Mouse (Mus musculus) hindbrain, embryonic 14.5 days (tissue): ENCODE data around the gene Gnai2. TPM values are rescaled to one million over a fixed set of nuclear protein-coding genes. Genes with fewer than 3 reads are reported as not detected.

Experiments
- ATAC-seq: fragments of 200-750 bp; cut with Nextera tagmentation; 2 replicates; pipeline ENCODE4 v1.8.0; 2017; ENCODE audit warnings: moderate number of reproducible peaks, mild to moderate bottlenecking, moderate TSS enrichment, moderate library complexity; ENCODE audit not compliant: low FRiP score
- DNase-seq: peaks from one replicate; pipeline ENCODE4 v3.0.0-alpha.2; 2015; ENCODE audit warnings: low spot score
- H3K27ac ChIP-seq: fragments of 300-500 bp; sonication (generic); 2 replicates; pipeline ENCODE4 v1.5.1; 2014; ENCODE audit warnings: mild to moderate bottlenecking, moderate library complexity
- H3K27me3 ChIP-seq: fragments of 300-500 bp; sonication (generic); 2 replicates; pipeline ENCODE4 v1.6.1; 2014; ENCODE audit warnings: mild to moderate bottlenecking, low read length, mixed read lengths; ENCODE audit not compliant: control insufficient read depth, insufficient read depth
- H3K36me3 ChIP-seq: fragments of 300-500 bp; sonication (generic); replicated peaks from 2 replicates; pipeline ENCODE4 v1.6.1; 2014; ENCODE audit not compliant: control insufficient read depth, insufficient read depth
- H3K4me1 ChIP-seq: fragments of 300-500 bp; sonication (generic); replicated peaks from 2 replicates; pipeline ENCODE4 v1.6.1; 2014; ENCODE audit warnings: antibody characterized with exemption, low read length, mixed read lengths; ENCODE audit not compliant: control insufficient read depth, insufficient read depth
- H3K4me2 ChIP-seq: fragments of 300-500 bp; sonication (generic); replicated peaks from 2 replicates; pipeline ENCODE4 v1.6.1; 2014; ENCODE audit warnings: mild to moderate bottlenecking, moderate library complexity
- H3K4me3 ChIP-seq: fragments of 300-500 bp; sonication (generic); replicated peaks from 2 replicates; pipeline ENCODE4 v1.5.1; 2014; ENCODE audit warnings: mild to moderate bottlenecking, low read length
- H3K9ac ChIP-seq: fragments of 300-500 bp; sonication (generic); 2 replicates; pipeline ENCODE4 v1.6.1; 2014
- H3K9me3 ChIP-seq: fragments of 300-500 bp; sonication (generic); 2 replicates; pipeline ENCODE4 v1.6.1; 2016; ENCODE audit warnings: low read length; ENCODE audit not compliant: control insufficient read depth
- WGBS: fragments of 180-500 bp; shearing (Covaris S2); extraction: QIAGEN DNeasy Blood & Tissue Kit; methylation state at CpG from one replicate; pipeline ENCODE4 v1.1.7; 2014; 5-methylcytosine and 5-hydroxymethylcytosine counted together
- polyA plus RNA-seq: library from polyadenylated mRNA; unstranded; fragments of >200 nt; fragmentation: Nextera tagmentation; extraction: Ambion mirVana; gene quantifications from 2 replicates; pipeline ENCODE4 v1.2.1, GENCODE M21; 2014

Gnai2 gene
- polyA plus RNA-seq, 1 experiment from 2014 or later, result 282 TPM

DNA sequence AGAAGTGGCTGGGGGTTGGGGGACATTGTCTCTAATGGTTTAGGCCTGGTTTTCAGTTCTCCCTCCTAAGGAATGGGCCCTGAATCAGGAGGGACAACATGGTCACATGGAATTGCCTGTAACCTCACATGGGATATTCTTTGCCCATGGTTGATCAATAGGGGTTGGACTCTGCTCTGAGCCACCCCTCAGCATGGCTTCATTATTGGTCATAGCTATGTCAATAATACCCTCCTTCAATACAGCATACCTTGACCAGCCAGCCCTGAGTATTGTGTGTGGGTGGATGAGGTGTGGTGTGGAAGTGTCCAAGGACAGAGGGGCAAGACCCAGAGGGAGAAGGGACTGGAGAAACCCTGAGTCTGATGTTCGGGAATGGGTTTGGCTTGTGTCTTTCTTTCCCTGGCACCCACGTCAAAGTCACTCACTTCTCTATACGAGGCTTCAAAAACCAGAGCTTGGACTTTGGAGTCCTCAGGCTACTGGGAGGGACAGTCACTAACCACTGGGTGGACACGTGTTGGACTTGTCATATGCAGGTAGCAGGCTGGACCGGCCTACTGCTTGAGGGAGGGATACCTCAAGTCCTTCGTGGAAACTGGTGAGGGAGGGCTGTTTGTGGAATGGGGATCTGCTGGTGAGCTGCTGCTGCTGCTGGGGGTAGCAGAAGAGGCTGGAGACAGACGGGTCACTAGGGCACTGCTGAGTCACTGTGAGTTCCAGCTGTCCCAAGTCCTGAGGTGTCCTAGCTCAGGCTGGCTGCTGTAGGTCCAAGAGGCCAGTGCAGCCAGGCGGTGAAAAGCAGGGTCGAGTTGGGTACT is 39.7 kb upstream of the Gnai2 start:
- no peaks in the 10 kb centered on the region for H3K36me3 ChIP-seq
- 0 out of 2 replicates have a peak, but pooled peaks cover 3% of the 10 kb centered on the region for H3K4me1 ChIP-seq
- H3K27me3 ChIP-seq, result peaks cover 33% of the 10 kb centered on the region
- H3K9me3 ChIP-seq, result no peaks in the 10 kb centered on the region
- 61% methylated on average over 9 of the region's 9 CpGs for WGBS
- H3K4me2 ChIP-seq, result no peak overlapping the region
- ATAC-seq (no peak), DNase-seq (no peak)
- H3K9ac ChIP-seq, result no peak overlapping the region
- no peak overlapping the region for H3K27ac ChIP-seq
- H3K4me3 ChIP-seq, result no peak overlapping the region

DNA sequence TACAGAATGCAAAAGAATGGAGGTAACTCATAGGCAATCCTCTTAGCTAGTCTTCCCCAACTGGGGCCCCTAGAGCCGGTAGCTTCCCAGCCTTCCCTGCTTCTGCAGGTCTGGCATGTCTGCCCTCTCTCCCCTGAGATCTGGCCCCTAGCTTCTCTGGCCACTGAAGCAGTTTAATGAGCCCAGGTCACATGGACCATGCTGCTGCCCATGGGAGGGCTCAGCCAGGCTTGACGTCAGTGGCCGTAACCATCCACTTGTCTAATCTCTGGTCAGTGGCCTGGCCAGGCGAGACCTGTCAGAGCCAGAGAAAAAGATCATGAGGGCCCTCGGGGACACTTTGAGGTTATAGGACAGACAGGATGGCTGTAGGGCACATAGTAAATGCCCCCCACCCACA is 35.1 kb upstream of the Gnai2 start:
- 59% methylated on average over 5 of the region's 5 CpGs for WGBS
- H3K27ac ChIP-seq, result no peak overlapping the region
- peaks cover 19% of the 10 kb centered on the region for H3K4me1 ChIP-seq
- DNase-seq, result no peak
- no peaks in the 10 kb centered on the region for H3K36me3 ChIP-seq
- H3K9me3 ChIP-seq, result no peaks in the 10 kb centered on the region
- no peak for ATAC-seq
- no peak overlapping the region for H3K9ac ChIP-seq
- peaks cover 26% of the 10 kb centered on the region for H3K27me3 ChIP-seq
- no peak overlapping the region for H3K4me3 ChIP-seq
- no peak overlapping the region for H3K4me2 ChIP-seq

DNA sequence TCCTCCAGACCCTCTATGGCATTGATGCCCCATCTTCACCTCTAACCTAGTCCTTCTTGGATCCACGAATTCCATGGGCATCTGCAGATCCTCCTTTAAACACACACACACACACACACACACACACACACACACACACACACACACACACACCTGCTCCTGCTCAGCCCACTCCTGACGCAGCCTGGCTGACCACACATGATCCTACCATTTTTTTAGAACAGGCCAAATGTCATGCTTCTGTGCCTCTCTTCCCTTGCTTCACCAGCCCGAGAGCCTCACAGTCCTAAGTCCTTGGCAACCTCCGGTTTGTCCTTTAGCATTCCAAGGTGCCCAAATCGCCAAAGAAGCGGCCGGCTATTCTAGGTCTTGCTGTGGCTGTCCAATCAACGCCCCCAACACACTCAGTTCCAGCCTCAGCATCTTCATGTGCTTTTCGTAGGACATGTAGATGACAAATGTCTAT is 34.3 kb upstream of the Gnai2 start, which contains the start of gene Slc38a3:
TSS of gene Slc38a3 (minus strand) at position 51 of the 466 bp plus-strand sequence.
- H3K27me3 ChIP-seq, result peaks cover 19% of the 10 kb centered on the region
- ATAC-seq, result no peak
- WGBS, result 85% methylated on average over 9 of the region's 9 CpGs
- H3K9me3 ChIP-seq, result no peaks in the 10 kb centered on the region
- H3K9ac ChIP-seq, result no peak within 1 kb of the TSS
- H3K4me2 ChIP-seq, result no peak within 1 kb of the TSS
- DNase-seq, result no peak
- H3K27ac ChIP-seq, result no peak within 1 kb of the TSS
- peaks cover 19% of the 10 kb centered on the region for H3K4me1 ChIP-seq
- no peaks in the 10 kb centered on the region for H3K36me3 ChIP-seq
- H3K4me3 ChIP-seq, result no peak within 1 kb of the TSS

DNA sequence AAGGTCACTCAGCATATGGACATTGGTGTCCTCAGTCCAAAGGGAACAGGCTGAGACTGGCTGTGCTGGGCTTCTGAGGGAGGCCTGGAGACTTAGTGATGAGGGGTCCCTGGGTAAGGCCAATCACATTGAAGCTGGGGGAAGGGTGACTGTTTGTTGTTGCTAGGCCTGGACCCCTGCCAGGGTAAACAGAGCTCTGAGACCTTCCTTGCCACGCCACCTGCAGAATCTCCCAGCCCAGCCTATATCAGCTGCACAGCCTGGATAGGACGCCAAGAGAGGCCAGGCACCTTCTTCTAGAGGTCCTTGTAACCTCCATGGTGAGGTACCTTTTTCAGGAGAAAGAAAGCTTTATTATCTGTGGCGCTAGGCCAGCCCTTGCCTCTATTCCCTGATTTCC is 33.7 kb upstream of the Gnai2 start:
- Histone ChIP-seq H3K36me3 (no peaks in the 10 kb centered on the region), H3K9ac (no peak overlapping the region), H3K9me3 (no peaks in the 10 kb centered on the region), H3K27ac (no peak overlapping the region), H3K4me1 (peaks cover 20% of the 10 kb centered on the region), H3K27me3 (peaks cover 16% of the 10 kb centered on the region), H3K4me2 (no peak overlapping the region), H3K4me3 (no peak overlapping the region)
- DNase-seq, result no peak
- 71% methylated on average over 3 of the region's 3 CpGs for WGBS
- no peak for ATAC-seq

DNA sequence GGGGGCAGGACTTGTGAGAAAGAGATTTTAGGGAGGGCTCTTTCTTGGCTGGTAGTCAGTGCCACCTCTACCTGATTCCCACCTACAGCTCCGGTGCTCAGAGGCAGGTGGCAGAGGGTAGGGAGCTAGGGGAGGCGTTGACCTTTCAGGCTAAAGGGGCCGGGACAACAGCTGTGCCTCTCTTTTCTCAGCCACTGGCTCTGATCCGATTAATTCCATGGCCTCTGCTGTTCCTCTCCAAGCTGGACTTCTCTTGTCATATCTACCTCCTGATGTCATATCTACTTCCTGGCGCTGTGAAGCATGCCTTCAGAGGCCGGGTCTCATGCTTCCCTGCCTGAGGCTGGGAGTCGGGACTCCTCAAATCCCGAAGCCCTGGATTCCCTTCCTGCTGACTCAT is 32.8 kb upstream of the Gnai2 start:
- Histone ChIP-seq H3K27me3 (peaks cover 16% of the 10 kb centered on the region), H3K4me1 (peaks cover 27% of the 10 kb centered on the region), H3K9me3 (no peaks in the 10 kb centered on the region), H3K4me2 (peak overlapping the region; percentile 62; the same call in 1 of the 2 replicates), H3K36me3 (no peaks in the 10 kb centered on the region), H3K27ac (no peak overlapping the region), H3K9ac (no peak overlapping the region), H3K4me3 (no peak overlapping the region)
- ATAC-seq, result no peak
- 35% methylated on average over 8 of the region's 8 CpGs for WGBS
- DNase-seq, result no peak

DNA sequence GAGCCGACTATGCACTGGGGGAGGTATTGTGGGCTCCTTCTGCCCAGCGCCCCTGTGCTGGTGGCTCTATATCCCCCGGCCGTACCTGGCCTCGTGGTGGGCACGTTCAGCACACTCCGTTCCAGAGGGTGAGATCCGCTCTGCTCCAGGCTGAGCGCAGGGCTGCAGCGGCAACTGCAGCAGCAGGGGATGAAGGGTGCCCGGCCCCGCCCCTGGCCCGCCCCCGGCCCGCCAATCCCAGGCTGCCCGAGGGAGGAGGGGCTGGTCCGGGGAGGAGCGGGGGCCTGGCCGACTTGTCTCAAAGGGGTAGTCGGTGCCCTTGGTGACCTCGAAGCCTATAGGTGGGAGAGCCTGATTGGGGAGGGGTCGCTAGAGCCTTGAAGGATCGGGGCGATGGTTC is 32.1 kb upstream of the Gnai2 start:
- peak overlapping the region; percentile 34; the same call in 1 of the 2 replicates for H3K27ac ChIP-seq

DNA sequence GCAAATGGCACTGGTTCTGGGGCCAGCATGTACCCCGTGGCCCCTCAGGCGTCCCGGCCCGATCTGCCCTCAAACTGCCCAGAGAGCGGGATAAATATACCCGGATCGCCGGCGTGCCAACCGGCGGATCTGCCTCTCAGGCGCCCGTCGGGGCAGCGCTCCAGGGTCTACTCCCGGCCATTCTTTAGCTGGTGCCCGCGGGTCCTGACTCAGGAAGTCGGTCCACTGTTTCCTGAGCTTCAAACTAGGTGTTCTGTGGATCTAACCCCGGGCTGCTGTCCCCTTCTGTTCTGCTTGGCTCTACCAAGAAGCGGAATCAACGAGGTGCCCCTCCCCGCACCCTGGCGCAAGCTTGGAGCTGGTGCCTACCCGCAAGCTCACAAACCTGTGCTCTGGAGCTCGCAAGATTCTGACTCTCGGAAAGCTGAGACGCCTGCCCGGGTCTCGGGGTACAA is 31.6 kb upstream of the Gnai2 start:
- under 1% methylated on average over 30 of the region's 30 CpGs for WGBS
- peak; percentile 35; the same call in 1 of the 2 replicates for ATAC-seq
- Histone ChIP-seq H3K36me3 (no peaks in the 10 kb centered on the region), H3K4me3 (peak overlapping the region; percentile 38), H3K9me3 (no peaks in the 10 kb centered on the region), H3K27ac (peak overlapping the region; percentile 34; the same call in 1 of the 2 replicates), H3K27me3 (peaks cover 16% of the 10 kb centered on the region), H3K4me1 (peaks cover 27% of the 10 kb centered on the region), H3K4me2 (peak overlapping the region; percentile 62), H3K9ac (peak overlapping the region; percentile 43)
- no peak for DNase-seq

More for the DNA sequence above, 32.1 kb upstream of the Gnai2 start:
- DNase-seq (peak; percentile 49), ATAC-seq (peak; percentile 67)
- peak overlapping the region; percentile 62 for H3K4me2 ChIP-seq
- H3K4me3 ChIP-seq, result peak overlapping the region; percentile 38
- H3K4me1 ChIP-seq, result peaks cover 27% of the 10 kb centered on the region
- WGBS, result under 1% methylated on average over 22 of the region's 24 CpGs
- peak overlapping the region; percentile 43 for H3K9ac ChIP-seq
- H3K27me3 ChIP-seq, result peaks cover 16% of the 10 kb centered on the region
- H3K36me3 ChIP-seq, result no peaks in the 10 kb centered on the region
- H3K9me3 ChIP-seq, result no peaks in the 10 kb centered on the region

DNA sequence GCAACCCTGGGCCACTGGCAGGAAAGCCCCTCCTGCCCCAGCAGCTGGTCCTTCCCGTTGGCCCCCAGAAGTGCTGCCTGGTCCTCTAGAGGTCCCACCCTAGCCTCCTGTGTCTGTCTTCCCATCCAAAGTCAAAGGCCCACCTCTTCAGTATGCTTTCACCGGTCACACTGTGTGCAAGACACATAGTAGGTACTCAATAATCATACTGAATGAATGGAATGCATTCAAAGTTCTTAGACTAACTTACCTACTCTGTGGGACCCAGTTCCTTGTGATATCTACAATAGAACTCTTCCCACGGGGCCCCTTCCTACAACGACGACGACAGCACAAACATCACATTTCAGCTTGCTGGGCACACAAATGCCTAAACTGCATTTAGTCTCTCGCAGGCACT is 30.1 kb upstream of the Gnai2 start:
- no peak overlapping the region for H3K9ac ChIP-seq
- H3K36me3 ChIP-seq, result no peaks in the 10 kb centered on the region
- H3K27ac ChIP-seq, result no peak overlapping the region
- 82% methylated on average over 7 of the region's 7 CpGs for WGBS
- ATAC-seq (no peak), DNase-seq (no peak)
- H3K4me2 ChIP-seq, result peak overlapping the region; percentile 62
- H3K27me3 ChIP-seq, result peaks cover 16% of the 10 kb centered on the region
- H3K4me1 ChIP-seq, result peaks cover 27% of the 10 kb centered on the region
- 0 out of 2 replicates have a peak overlapping the region, but pooled peaks have one; percentile 38 for H3K4me3 ChIP-seq
- H3K9me3 ChIP-seq, result no peaks in the 10 kb centered on the region

DNA sequence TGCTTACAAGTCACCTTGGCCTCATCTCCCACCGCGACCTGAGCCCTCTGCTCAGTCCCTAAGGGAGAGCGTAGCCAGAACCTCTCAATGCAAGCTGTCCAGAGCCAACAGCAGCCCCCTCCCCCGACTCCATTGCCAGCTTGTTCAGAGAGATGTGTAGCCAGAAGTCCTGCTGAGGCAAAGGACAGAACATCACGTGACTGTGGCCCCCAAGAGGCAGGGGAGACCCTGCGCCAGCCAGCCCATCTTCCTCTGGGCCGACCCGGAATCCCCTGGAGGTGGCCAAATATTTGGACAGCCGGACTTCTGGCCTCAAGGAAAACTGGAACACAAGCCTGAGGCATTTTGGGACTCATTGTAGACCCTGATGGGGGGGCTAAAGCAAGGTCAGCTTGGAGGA is 28.4 kb upstream of the Gnai2 start:
- ATAC-seq (no peak), DNase-seq (no peak)
- peaks cover 16% of the 10 kb centered on the region for H3K27me3 ChIP-seq
- no peak overlapping the region for H3K4me3 ChIP-seq
- WGBS, result 40% methylated on average over 9 of the region's 9 CpGs
- H3K9me3 ChIP-seq, result no peaks in the 10 kb centered on the region
- H3K27ac ChIP-seq, result no peak overlapping the region
- peaks cover 27% of the 10 kb centered on the region for H3K4me1 ChIP-seq
- H3K36me3 ChIP-seq, result no peaks in the 10 kb centered on the region
- no peak overlapping the region for H3K9ac ChIP-seq
- peak overlapping the region; percentile 33 for H3K4me2 ChIP-seq
